Mouse (Mus musculus): Measurements from ENCODE around the gene 4933428G20Rik.
A peak's percentile ranks its signal among the peaks of the same experiment; 100 is the strongest.

The 4933428G20Rik gene

DNA sequence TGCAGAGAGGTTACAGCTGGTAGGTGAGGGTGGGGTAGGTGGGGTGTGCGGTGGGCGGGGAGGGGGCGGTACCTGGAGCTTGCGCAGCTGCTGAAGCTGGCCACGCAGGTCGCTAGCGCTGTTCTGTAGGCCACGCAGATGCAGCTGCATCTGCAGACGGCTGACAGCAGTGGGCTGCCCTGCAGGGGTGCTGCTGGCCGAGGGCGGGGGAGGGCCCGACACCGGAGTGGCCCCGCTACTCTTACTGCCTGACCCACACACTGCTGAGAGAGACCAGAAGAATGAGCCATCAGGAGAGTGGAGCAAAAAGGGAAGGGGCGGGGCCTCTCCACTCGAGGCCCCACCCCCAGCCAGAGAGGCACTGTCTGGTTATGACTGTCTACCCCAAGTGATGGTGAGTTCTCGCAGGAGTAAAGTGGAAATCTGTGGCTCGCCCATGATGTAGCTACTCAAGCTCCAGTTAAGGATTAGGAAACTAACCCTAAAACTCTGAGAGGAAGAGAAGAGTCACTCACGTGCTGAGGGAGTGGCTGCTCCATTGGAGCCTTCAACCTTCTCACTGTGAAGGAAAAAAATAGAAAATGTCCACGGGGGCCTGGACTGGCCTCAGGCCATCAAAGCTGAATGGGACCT, 32.9 kb upstream of the 4933428G20Rik start:
- no peak for DNase-seq

DNA sequence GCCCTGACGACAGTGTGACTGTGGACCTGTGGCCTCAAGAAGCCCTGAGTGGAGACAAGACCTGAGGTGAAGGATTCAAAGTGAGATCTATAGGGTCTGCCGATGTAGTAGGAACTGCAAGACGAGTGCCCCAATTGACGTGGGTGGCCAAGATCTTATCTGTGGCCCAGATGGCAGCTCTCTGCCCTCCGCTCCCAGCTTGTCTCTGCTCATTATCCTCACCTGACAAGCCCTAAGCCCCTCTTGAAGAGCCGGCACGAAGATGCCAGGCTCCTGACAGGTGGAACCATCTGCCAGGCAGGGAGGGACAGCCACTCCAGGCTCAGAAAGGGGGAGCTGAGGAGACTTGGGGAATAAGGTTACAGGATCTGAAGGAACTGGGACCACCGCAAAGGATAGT, 32.2 kb upstream of the 4933428G20Rik start:
- no peak for DNase-seq

DNA sequence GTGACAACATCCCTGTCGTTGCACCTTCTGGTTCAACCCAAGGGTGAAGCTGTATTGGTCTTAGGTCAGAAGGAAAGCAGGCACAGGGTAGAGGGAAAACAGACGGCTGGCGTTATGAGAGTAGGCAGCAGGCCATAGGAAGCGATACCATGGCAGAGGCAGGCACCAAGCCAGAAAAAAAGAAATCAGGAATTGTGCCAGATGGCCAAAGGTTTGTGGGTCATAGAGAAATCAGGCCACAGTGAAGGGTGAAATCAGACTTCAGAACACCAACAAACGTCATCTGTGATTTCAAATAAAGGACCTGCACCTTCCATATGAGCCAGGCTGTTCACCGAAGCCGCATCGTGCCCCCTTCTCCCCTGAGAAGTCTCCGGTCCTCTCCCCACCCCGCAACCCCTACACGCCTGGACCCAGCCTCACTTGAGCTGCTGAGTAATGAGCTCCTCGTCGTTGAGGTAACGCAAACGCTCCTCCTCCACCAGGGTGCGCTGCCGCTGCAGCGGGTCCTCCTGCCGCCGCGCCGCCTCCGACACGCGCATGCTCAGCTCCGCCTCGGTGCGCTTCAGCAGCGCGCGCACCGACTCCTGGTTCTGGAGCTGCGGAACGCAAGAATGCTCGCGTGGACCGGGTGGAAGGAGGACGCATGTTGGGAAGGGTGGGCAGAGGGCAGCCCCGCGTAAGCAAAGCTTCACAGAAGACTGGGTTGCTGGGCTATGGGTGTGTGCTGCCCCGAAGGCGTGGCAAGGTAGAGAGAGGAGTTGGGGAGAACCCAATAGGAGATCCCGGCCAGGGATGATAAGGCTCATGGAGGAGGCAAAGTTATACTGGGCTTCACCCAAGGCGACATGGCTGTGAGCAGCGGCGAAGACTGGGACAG, 31.5 kb upstream of the 4933428G20Rik start:
- peak; percentile 91 to 92 for DNase-seq

DNA sequence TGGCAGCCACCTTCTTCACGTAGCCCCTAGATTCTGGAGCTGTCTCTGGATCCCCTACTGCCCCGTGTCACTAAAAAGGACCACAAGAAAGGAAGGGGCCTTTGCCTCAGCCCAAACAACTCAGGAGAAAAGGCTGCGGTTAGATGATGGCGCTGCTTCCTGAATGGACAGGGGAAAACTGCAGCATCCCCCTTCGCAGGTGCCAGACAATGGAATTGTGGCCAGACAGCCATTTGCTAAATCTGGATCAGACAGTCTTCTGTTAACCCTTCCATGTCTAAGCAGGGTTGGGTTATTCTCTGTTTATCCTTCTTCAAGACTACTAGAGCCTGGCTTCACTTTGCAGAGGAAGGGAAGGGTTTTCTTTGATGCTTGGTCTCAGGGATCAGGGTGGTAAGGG, 30.8 kb upstream of the 4933428G20Rik start:
- no peak for DNase-seq

DNA sequence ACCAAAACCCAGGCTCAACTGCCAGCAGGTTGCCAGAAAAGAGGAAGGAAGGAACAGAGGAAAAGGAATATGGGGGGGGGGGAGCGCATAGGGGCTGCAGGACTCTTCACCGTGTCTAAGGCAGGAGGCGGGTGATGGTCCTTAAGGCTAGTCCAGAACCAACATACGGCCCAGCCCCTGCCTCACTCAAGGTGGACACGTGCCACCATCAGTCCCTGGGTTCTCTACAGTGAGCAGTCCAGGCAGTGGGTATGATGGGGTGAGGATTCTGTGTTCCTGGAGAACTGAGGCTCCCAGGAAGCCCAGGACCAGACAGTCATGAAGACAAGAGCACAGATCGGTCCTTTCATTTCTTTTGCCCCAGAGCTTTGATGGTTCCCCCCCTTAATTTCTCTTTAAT, 29.9 kb upstream of the 4933428G20Rik start:
- no peak for DNase-seq

DNA sequence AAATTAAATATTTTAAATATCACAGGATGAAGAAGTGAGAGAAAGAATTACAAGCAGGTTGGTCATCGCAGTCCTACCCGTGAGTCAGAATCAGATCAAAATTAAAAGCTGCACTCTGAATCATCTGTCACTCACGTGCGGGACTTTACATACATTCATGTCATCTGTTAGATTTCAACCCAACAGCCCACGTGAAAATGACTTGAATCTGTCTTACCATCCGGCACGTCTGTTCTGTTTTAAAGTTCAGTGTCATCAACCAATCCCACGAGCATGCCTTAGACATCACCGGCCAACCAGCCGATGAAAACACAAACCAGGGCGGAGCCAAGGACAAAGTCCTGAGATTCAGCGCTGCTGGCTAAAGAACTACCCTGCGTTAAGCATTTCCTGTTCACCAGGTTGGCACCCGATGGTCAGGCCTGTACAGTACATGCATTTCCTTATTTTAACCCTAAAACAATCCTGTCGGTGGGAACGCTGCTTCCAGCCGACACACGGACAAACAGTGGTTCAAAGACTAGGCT, 28.2 kb upstream of the 4933428G20Rik start:
- no peak for DNase-seq

DNA sequence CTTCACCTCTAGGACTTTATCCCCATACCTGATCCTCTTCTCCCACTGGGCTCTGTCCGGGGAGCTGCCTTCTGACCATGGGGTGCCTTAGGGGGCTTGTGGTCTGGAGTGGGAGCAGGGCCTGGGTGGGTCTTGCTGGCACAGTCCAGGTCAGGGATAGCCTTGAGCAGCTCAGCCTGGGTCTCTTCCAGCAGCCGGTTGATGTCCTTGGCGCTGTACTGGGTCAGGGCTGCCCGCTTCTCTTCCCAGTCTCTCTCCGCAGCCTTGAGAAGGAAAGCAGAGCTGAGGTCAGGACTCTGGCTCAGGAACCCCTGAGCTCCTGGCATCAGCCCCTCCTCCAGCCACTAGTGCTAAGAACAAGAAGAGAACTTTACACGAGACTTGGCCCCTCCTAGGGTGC, 25.2 kb upstream of the 4933428G20Rik start:
- no peak for DNase-seq

DNA sequence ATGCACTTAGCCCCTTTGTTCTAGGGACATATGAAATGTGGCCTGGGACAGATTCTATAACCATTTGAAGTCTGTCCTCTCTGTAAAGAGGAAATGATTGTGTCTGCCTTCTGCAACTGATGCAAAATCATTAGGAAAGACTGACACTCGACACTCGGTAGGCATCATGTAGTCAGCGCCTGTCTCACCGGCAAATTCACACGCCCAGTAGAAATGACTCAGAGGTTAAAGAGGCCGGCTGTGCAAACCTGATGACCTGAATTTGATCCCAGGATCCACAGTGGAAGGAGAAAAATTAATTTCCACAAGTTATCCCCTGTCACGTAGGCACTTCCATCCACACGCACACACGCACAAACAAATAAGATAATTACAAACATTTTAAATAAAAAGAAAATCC, 24.2 kb upstream of the 4933428G20Rik start:
- no peak for DNase-seq

DNA sequence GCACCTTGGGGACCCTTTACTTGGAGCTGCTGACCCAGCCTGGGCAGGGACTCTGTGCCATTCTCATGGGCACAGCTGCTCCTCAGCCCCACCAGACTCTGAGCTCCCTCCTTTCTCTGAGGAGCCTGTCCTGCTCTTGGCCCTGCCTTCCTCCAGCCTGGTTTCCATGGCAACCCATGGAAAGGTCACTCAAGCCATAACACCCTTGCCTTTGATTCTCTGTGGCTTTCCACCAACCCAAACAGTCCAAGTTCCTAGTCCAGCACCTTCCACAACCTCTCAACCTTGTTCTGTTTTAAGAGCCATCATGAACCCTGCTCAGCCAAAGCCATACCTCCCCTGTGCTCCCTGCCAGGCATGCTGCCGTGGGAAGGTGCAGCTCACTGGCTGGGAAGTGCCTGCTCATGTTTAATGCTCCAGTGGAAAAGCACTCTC, 23.7 kb upstream of the 4933428G20Rik start:
- peak; percentile 38 to 69 for DNase-seq

DNA sequence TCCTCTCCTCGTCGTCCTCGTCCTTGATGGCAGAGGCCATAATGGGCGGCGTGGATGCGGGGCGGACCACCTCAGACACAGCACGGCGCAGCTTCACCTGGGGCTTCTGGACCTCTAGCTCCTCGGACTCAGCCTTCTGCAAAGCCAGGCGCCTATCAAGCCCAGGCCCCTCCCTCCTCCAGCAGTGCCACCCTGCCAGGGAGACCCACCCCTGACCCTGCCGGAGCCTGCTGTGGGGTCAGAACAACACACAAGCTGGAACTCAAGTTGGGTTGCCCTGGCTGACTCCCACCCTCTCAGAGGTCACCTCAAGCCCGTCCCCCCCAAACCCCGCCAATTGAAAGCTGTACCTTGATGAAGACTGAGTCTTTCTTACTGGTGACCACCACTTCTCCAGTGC, 23.0 kb upstream of the 4933428G20Rik start:
- DNase-seq = no peak

DNA sequence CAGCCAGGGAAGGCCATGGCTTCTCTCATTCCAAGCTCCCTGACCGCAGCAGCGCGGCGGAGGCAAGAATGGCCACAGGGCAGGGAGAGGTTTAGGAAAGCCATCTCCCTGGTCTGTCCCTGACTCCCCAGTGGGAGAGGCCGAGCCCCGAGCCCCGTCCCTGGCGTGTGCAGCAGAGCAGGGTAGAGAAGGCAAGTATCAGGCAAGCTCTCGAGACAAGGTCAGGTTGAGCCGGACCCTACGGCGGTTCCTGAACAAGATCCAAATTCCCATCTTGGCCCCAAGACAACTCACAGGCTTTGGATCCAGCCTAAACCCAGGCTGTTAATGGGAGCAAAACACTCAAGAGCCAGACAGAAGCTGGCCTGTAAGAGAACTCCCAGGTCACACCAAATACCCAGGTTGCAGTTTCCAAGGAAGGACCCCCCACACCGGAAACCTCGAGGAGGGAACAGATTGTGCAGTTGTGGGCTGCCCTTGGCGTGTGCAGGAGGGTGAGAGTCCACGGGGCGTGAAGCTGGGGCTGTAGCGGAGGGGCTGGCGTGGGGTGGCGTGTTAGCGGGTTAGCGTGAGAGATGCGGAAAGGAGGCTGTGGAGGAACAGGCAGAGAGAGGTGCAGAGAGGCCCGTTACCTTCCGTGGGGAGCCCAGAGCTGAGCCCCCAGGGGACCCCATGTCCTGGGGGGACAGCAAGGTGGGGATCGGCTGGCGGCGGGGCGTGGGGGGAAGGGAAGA, 21.8 kb upstream of the 4933428G20Rik start:
- DNase-seq = no peak

DNA sequence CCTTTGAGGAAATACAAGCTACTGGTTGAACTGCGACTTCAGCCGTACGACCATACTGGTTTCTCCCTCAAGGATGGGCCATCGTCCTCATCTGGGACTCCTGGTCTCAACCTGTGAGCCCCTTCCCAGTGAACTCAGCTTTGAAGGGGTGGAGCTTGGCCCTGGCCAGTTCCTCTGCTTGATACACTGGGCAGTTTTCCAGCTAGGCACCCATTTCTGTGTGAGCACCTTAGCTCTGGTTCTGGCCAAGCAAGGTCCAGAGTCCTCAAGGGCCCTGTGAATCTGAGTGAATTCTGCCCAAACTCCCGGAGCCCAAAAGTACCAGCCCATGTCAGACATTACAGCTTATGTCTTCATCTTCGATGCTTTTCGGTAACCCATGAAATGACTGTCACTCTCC, 20.4 kb upstream of the 4933428G20Rik start:
- DNase-seq = no peak

DNA sequence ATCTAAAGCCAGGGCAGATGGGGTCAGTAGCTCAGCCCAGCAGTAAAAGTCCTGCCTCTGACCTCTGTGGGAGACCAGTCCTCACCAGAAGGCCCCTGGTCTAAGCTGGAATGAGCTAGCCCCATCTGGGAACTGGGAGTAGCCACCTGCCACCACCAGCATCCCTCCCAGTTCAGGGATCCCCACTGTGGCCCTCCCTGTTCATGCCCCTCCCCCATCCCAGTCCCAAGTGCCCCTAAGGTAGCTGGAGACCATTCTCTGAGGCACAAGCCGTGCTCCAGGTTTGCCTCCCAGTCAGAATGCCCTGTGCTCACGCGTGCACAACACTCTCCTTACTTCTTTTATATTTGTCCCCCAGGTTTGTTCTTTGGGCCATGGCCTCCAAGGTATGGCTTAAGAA, 12.9 kb upstream of the 4933428G20Rik start:
- no peak for DNase-seq

DNA sequence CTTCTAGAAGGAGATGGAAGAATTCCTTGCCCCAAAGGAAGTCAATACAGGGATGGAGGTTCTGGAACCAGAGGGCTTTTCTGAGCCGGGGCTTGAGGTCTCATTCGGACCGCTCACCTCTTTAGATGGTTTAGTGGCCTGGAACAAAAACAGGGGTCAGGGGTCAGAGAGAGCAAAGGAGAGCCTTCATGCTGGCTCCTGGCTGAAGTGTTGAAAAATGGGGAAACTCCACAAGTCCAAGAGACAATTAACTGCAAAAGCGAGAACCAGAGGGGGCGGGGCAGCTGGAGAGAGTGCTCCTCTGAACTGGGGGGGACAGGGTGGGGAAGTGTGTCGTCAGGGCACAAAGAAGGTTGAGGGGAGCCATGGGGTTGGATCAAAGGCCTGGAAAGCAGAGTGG, 12.4 kb upstream of the 4933428G20Rik start:
- DNase-seq = no peak

DNA sequence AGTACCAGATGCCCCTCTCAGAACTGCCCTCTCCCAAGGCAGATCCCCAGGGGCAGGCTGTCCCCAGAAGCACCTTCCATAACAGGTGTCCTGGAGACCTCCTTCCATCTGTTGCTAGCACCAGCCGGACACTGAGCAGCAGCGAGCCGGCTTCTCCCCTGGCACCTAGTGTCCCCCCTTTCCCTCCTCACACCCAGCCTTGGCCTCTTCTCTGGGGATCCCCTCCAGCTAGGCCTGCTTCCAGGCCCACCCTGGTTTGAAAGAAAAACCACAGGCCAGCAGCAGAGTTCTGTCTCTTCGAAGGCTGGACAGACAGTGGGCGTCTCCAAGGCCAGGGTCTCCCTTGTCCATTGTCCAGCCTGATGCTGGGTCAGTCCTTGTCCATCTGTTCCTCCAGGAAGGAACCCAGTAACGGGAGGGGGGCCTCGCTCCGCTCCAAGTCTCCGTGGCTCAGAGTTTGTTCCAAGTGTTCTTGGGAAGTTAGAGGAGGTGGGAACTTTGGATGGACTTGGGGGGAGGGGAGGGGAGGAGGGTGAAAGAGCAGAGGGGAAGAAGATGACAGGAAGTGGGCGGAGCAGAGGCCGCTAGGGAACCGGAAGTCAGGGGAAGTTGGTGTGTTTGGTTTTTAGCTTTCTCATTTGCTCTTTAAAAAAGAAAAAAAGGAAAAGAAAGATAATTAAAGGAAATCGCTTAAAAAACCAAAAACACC, 11.7 kb upstream of the 4933428G20Rik start:
- peak; percentile 69 to 72 for DNase-seq

DNA sequence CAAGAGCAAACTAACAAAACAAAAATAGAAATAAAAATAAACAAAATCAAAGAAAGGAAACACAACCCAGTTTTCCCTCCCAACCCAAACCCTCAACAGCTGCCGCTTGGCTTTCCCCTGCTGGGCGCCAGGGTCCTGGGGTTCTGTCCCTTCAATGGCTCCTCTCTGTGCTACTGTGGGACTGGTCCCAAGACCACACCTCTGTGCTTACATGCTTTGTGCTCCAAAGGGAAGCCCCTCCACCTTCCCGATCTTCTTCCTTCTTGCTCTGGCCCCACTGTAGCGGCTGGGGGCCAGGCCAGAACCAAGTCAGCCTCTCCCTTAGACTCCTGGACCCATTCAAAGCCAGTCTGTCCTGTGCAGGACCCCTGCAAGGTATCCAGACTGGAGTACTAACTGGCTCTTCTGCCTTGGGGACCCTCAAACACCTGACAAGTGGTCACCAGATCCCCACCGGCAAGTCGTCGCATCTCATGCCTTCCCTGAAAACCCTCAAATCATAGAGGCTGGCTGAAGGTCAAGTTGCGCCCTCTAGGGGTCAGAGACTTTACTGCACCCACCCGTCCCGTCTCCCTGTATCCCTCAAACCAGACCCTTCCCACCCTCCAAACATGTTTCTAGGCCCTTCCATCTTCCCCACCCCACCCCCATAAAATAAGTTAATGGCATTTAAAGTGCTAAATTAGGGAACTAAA, 11.0 kb upstream of the 4933428G20Rik start:
- DNase-seq = peak; percentile 66 to 83

DNA sequence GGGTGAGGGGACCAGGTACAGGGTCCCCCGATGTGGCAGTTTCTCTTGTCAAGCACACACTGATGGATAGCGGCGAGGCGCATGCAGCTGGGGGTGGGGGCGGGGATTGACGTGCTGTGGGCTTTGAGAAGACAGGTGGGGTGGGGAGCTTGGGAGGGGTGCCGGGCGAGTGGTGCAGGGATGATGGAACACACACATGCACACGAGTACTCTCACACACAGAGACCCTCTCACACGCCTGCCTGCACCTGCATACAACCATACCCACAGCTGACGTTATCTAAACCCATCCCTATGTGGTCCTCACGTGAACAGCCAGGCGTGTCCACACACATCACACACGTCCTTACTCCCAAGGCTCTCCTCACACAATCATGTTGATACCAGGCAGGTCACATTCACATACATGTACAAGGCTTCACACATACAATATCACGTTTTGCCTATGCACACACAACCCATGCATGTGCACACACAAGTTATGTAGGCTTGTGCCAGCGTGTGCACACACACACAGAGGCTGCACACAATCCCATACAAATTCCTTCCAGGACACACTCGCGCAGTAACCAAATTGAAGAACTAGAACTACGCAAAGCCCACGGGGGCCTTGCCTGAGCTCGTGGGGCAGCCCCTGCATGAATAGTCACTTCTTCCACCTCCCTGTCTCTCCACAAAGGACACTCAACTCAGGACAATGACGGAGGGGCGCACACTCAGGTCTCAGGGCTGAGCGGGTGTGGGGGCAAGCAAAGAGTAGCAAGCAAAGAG, 9.8 kb upstream of the 4933428G20Rik start:
- no peak for DNase-seq

DNA sequence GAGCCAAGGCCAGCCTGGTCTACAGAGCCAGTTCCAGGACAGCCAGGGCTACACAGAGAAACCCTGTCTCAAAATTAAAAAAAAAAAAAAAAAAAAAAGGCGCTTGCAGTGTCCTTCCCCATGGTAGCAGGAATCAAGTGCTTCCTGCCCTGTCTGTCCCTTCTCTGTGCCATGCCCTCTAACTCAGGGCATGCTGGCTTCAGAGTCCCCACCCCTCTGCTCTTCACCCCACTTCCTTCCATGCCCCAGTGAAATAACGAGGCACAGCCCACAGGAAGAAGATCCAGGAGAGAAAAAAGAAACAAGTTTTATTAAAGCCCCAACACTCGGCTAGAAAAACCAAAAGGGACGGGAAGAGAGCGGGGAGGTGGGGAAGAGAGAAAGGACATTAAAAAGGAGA, 8.9 kb upstream of the 4933428G20Rik start:
- DNase-seq = no peak

DNA sequence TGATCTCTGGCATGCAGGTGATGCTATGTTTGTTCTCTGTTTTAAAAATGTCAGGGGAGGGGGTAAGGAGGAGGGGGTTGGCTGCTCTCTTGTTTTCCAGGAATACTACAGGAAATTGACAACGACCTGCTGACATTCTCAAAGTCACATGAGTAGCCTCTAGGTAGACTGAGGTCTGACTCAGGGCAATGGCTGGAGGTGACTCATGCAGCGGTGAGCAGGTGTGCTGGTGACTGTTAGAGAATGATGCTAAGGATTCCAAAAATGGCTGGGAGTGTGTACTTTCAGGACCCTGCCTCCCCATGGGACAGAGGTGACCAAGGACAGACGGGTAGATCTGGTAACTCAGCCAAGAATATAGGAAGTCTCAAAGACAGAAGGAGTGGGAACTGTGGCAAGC, 8.1 kb upstream of the 4933428G20Rik start:
- DNase-seq = no peak

DNA sequence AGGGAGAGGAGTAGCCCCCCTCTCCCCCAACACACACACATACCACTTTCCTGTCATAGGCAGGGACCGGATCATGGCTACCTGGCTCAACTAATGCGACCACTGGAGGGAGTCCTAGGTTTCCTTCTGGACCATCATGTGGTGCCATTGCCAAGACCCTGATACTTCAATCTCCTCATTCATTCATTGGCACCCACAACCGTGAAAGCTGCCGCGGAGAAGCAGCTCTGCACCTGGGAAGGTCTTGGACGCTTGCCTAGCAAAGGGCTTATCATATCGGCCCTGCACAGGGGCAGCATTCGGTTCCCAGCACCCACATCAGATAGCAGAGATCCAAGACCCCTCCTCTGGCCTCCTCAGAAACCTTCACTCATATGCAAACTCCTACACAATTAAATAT, 6.2 kb upstream of the 4933428G20Rik start:
- no peak for DNase-seq

DNA sequence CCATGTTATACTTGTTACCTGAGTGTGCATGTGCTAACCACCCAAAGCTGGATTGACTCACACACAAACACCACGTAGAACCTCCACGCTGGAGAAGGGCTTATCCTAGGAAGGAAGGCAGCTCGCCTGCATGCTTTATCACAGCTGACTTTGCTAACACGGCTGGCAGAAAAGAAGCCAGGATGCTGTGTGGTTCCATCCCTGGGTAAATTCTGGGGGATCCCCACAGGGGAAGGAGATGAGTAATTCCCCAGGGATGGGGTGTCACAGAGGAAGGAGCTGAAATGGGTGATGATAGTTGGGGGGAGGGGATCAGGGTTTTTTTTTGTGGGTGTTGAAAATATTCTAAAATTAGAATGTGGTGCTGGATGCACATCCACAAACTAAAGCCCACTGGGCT, 5.6 kb upstream of the 4933428G20Rik start:
- DNase-seq = no peak
